Mouse (Mus musculus) bone marrow, adult 2 months (tissue): Measurements from ENCODE around the gene Mutyh.

ENCODE experiments used
- CTCF ChIP-seq: fragments of 200-500 bp; IDR thresholded peaks from 2 replicates; pipeline ENCODE4 v1.5.1; 2011; ENCODE audit warnings: low read length, control low read depth; ENCODE audit not compliant: control insufficient read depth, insufficient read depth
- POLR2A ChIP-seq: fragments of 200-500 bp; IDR thresholded peaks from 2 replicates; pipeline ENCODE4 v1.6.1; 2011; ENCODE audit warnings: low read depth, mild to moderate bottlenecking, control low read depth, low read length, borderline replicate concordance; ENCODE audit not compliant: control insufficient read depth

GRCm38 (mm10) chr4:116761914-116762313, 45.6 kb upstream of the Mutyh start:
- no peak for TF ChIP-seq POLR2A
- TF ChIP-seq CTCF: no peak
